Mouse (Mus musculus) forebrain, embryonic 10.5 days (tissue): ENCODE measurements around the gene Tmem170. TPM values are rescaled to one million over a fixed set of nuclear protein-coding genes. Genes with fewer than 3 reads are reported as not detected.

Source experiments
- DNase-seq: peaks from one replicate; pipeline ENCODE4 v3.0.0-alpha.2; 2017; ENCODE audit warnings: low spot score; ENCODE audit errors: extremely low spot score
- H3K27ac ChIP-seq: fragments of 300-500 bp; sonication (generic); 2 replicates; pipeline ENCODE4 v1.5.1; 2016; ENCODE audit warnings: mild to moderate bottlenecking
- H3K27me3 ChIP-seq: fragments of 300-500 bp; sonication (generic); 2 replicates; pipeline ENCODE4 v1.6.1; 2016; ENCODE audit warnings: mild to moderate bottlenecking; ENCODE audit not compliant: poor library complexity, severe bottlenecking
- H3K36me3 ChIP-seq: fragments of 300-500 bp; sonication (generic); replicated peaks from 2 replicates; pipeline ENCODE4 v1.6.1; 2016; ENCODE audit warnings: mild to moderate bottlenecking, moderate library complexity
- H3K4me1 ChIP-seq: fragments of 300-500 bp; sonication (generic); 2 replicates; pipeline ENCODE4 v1.6.1; 2016
- H3K4me3 ChIP-seq: fragments of 300-500 bp; sonication (generic); 2 replicates; pipeline ENCODE4 v1.5.1; 2016; ENCODE audit warnings: mild to moderate bottlenecking, moderate library complexity
- H3K9me3 ChIP-seq: fragments of 300-500 bp; sonication (generic); 2 replicates; pipeline ENCODE4 v1.6.1; 2016; ENCODE audit warnings: mild to moderate bottlenecking, moderate library complexity
- WGBS: fragments of 180-500 bp; shearing (Covaris S2); methylation state at CpG from one replicate; pipeline ENCODE4 v1.1.7; 2016; 5-methylcytosine and 5-hydroxymethylcytosine counted together
- polyA plus RNA-seq: library from polyadenylated mRNA; unstranded; fragments of >200 nt; fragmentation: Nextera tagmentation; extraction: Ambion mirVana; gene quantifications from 2 replicates; pipeline ENCODE4 v1.2.1, GENCODE M21; 2016

Gene Tmem170
- polyA plus RNA-seq, 1 experiment from 2014 or later, result 9.1 TPM

DNA sequence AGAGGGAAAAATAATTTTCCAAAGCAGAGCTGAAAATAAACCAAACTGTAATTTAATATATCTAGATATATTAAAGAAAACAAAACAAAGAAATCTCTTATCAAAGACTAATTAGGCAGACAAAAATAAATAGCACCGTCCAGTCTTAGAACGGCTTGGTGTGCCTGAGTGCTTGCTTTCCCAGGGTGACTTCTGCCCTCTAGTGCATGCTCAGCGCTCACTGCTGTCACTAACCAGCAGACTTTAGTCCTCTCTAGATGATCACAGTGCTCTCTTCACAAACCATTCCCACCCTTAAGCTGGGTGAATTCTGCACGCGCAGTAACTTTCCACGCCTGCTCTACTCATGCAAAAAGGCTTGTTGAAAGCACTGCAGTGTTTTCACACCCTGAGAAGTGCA lies 51.3 kb downstream of the Tmem170 start:
- Histone ChIP-seq H3K27me3 (no peaks in the 10 kb centered on the region), H3K36me3 (peaks cover 95% of the 10 kb centered on the region), H3K4me3 (no peak overlapping the region), H3K27ac (no peak overlapping the region), H3K9me3 (no peaks in the 10 kb centered on the region), H3K4me1 (no peaks in the 10 kb centered on the region)
- no peak for DNase-seq
- WGBS, result 76% methylated on average over 6 of the region's 6 CpGs

DNA sequence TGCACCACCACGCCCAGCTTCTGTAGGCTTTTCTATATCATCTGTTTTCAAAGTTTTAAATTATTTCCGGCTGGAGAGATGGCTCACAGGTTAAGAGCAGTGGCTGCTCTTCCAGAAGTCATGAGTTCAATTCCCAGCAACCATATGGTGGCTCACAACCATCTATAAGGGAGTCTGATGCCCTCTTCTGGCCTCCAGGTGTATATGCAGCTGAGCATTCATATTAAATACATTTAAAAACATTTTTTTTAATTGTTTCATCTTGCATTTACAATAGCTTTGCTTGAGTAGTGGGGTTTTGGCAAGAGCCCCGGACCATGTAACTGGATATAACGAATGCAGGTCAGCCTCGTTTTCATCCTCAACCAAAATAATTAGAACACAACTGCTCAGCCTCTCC lies 52.2 kb downstream of the Tmem170 start:
- DNase-seq, result no peak
- no peaks in the 10 kb centered on the region for H3K27me3 ChIP-seq
- H3K36me3 ChIP-seq, result peaks cover 94% of the 10 kb centered on the region
- WGBS, result 91% methylated on average over 5 of the region's 5 CpGs
- no peaks in the 10 kb centered on the region for H3K9me3 ChIP-seq
- H3K4me1 ChIP-seq, result no peaks in the 10 kb centered on the region
- H3K4me3 ChIP-seq, result no peak overlapping the region
- H3K27ac ChIP-seq, result no peak overlapping the region

DNA sequence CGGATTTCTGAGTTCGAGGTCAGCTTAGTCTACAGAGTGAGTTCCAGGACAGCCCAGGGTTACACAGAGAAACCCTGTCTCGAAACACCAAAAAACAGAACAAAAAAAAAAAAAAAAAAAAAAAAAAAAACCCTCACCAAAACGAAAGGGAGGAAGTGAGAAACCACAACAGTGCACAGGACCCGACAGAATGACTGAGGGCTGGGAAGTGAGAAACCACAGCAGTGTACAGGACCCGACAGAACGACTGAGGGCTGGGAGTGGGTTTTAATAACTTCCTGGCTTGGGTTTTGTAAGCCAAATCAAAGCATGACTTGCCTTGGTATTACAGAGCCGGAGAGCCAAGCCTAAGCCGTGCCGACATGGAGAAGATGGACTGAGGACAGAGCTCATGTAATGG lies 55.4 kb downstream of the Tmem170 start:
- Histone ChIP-seq H3K36me3 (peaks cover 69% of the 10 kb centered on the region), H3K27ac (no peak overlapping the region), H3K4me3 (no peak overlapping the region), H3K4me1 (no peaks in the 10 kb centered on the region), H3K9me3 (no peaks in the 10 kb centered on the region), H3K27me3 (no peaks in the 10 kb centered on the region)
- no peak for DNase-seq
- 89% methylated on average over 10 of the region's 10 CpGs for WGBS

DNA sequence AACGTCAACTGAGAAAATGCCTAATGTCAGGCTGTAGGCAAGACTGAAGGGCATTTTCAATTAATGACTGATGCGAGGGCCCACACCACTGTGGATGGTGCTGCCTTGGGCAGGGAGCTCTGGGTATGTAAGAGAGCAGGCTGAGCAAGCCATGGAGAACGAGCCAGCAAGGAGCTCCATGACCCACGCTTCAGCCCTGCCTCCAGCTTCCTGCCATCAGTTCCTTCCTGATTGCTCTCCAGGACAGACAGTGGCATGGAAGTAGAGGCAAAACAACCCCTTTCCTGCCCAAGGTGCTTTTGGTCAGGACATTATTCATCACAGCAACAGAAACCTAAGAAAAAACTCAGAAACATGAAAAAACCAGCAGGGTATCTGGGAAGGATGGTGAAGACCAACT lies 55.9 kb downstream of the Tmem170 start:
- no peaks in the 10 kb centered on the region for H3K9me3 ChIP-seq
- H3K4me3 ChIP-seq, result no peak overlapping the region
- H3K27ac ChIP-seq, result no peak overlapping the region
- peaks cover 69% of the 10 kb centered on the region for H3K36me3 ChIP-seq
- H3K27me3 ChIP-seq, result no peaks in the 10 kb centered on the region
- H3K4me1 ChIP-seq, result no peaks in the 10 kb centered on the region
- no peak for DNase-seq
- WGBS, result 94% methylated on average over 4 of the region's 4 CpGs

DNA sequence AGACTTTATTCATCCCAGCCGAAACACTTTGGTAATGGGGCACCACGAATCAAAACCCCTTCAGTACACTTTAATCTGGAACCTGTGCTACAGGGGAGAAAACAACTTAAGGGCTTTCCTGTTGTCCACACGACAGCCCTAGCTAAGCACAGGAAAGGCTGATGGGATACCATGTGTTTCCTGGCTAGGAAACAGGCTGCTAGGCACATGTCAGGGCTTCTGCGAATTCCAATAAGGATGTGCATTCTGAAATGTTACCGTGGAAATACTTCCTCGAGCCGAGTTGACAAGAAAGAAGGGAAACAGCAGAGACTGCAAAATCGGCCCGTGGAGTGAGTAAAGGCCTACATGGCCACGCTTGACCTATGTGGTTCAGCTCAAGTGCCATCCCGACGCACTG lies 56.5 kb downstream of the Tmem170 start:
- DNase-seq, result no peak
- H3K27ac ChIP-seq, result no peak overlapping the region
- peaks cover 69% of the 10 kb centered on the region for H3K36me3 ChIP-seq
- 93% methylated on average over 12 of the region's 12 CpGs for WGBS
- no peaks in the 10 kb centered on the region for H3K4me1 ChIP-seq
- H3K4me3 ChIP-seq, result no peak overlapping the region
- no peaks in the 10 kb centered on the region for H3K27me3 ChIP-seq
- no peaks in the 10 kb centered on the region for H3K9me3 ChIP-seq

DNA sequence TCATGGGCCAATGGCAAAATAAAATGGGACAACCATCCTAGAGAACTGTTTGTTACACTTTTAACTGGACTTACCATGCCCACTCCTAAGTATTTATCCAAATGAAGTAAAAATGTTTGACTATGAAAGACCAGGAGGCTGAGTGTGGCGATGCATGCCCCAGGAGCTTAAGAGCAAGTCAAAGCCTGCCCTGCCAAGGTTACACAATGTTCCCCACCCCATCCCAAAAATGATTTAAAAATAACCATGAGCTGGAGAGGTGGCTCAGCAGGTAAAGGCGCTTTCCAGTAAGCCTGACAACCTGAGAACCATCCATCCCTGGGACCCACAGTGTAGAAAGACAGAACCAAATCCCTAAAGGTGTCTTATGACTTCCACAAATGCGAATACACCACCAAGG lies 58.0 kb downstream of the Tmem170 start:
- Histone ChIP-seq H3K4me1 (no peaks in the 10 kb centered on the region), H3K4me3 (no peak overlapping the region), H3K9me3 (no peaks in the 10 kb centered on the region), H3K27ac (no peak overlapping the region), H3K27me3 (no peaks in the 10 kb centered on the region), H3K36me3 (peaks cover 70% of the 10 kb centered on the region)
- 94% methylated on average over 3 of the region's 3 CpGs for WGBS
- no peak for DNase-seq

DNA sequence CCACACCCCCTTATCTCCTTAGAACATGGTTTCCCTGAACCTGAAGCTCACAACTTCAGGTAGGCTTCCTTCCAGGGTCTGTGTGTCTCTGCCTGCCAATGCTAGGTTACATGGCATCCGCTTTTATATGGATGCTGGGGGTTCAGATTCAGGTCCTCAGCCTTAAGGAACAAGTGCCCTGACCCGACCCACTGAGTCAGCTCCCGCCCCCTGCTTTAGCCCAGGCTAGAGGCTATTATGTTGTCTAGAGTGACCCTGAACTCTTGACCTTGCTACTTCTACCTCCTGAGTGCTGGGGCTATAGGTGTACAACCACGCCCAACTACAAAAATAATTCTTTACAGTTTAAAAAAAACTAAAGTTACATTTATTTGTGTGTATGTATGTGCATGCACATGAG lies 61.5 kb downstream of the Tmem170 start:
- H3K27me3 ChIP-seq, result no peaks in the 10 kb centered on the region
- peaks cover 53% of the 10 kb centered on the region for H3K36me3 ChIP-seq
- WGBS, result 93% methylated on average over 4 of the region's 4 CpGs

DNA sequence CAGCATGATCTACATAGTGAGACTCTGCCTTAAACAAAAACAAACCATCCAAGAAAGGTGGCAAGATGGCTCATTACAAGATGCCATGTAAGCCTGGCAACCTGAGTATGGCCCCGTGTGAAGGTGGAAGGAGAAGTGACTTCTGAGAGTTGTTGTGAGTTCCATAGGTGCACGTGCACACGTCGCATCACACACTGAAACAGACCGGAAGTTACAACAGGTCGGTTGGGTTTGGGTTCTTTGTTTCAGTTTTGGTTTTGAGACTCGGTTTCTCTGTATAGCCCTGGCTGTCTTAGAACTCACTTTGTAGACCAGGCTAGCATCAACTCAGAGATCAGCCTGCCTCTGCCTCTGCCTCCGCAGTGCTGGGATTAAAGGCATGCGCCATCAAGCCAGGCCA lies 62.7 kb downstream of the Tmem170 start:
- Histone ChIP-seq H3K27me3 (no peaks in the 10 kb centered on the region), H3K36me3 (peaks cover 47% of the 10 kb centered on the region), H3K4me3 (no peak overlapping the region), H3K4me1 (peaks cover 11% of the 10 kb centered on the region; the same call in 1 of the 2 replicates), H3K27ac (no peak overlapping the region), H3K9me3 (no peaks in the 10 kb centered on the region)
- WGBS, result 97% methylated on average over 9 of the region's 9 CpGs
- no peak for DNase-seq

More for the DNA sequence above, 61.5 kb downstream of the Tmem170 start:
- H3K4me3 ChIP-seq, result no peak overlapping the region
- no peaks in the 10 kb centered on the region for H3K9me3 ChIP-seq
- peaks cover 11% of the 10 kb centered on the region; the same call in 1 of the 2 replicates for H3K4me1 ChIP-seq
- no peak overlapping the region for H3K27ac ChIP-seq
- no peak for DNase-seq

Other genes with a start within 250 kb of the Tmem170 start
- gene Ldhd, start 246.4 kb downstream of the Tmem170 start, polyA plus RNA-seq, result 0.14 TPM in 1 of 2 replicates, not detected in the other
- 23.0 and 24.3 TPM in 2 replicates for gene Zfp1, start 233.3 kb downstream of the Tmem170 start, polyA plus RNA-seq
- not detected in 2 replicates for gene Ctrb1, start 185.7 kb downstream of the Tmem170 start, polyA plus RNA-seq
- gene Bcar1, start 132.9 kb downstream of the Tmem170 start, polyA plus RNA-seq, result 46.6 and 49.9 TPM in 2 replicates
- 234 and 248 TPM in 2 replicates for gene Cfdp1, start 22.5 kb downstream of the Tmem170 start, polyA plus RNA-seq
- gene Chst5, start 33.7 kb upstream of the Tmem170 start, polyA plus RNA-seq, result 1.4 and 1.7 TPM in 2 replicates
- 23.1 and 23.2 TPM in 2 replicates for gene Tmem231, start 57.1 kb upstream of the Tmem170 start, polyA plus RNA-seq
- 204 and 213 TPM in 2 replicates for gene Gabarapl2, start 64.0 kb upstream of the Tmem170 start, polyA plus RNA-seq
- gene Adat1, start 115.6 kb upstream of the Tmem170 start, polyA plus RNA-seq, result 18.6 and 18.7 TPM in 2 replicates
- gene Kars, start 134.6 kb upstream of the Tmem170 start, polyA plus RNA-seq, result 270 and 285 TPM in 2 replicates
- 26.7 and 27.5 TPM in 2 replicates for gene Terf2ip, start 134.6 kb upstream of the Tmem170 start, polyA plus RNA-seq
- 0.21 TPM in 1 of 2 replicates, not detected in the other for gene Gm6793, start 138.3 kb upstream of the Tmem170 start, polyA plus RNA-seq